Mouse (Mus musculus) forebrain, postnatal 0 days (tissue): ENCODE data around the gene Tmem86a. TPM values are rescaled to one million over a fixed set of nuclear protein-coding genes. Genes with fewer than 3 reads are reported as not detected.
A peak's percentile ranks its signal among the peaks of the same experiment; 100 is the strongest.

Source experiments
- ATAC-seq: fragments of 200-750 bp; cut with Nextera tagmentation; 2 replicates; pipeline ENCODE4 v1.8.0; 2017; ENCODE audit warnings: mild to moderate bottlenecking, moderate library complexity
- DNase-seq: peaks from one replicate; pipeline ENCODE4 v3.0.0-alpha.2; 2015
- H3K27ac ChIP-seq: fragments of 300-500 bp; sonication (generic); 2 replicates; pipeline ENCODE4 v1.5.1; 2014; ENCODE audit warnings: low read depth, mild to moderate bottlenecking, antibody characterized with exemption, low read length, moderate library complexity, mixed read lengths
- H3K27me3 ChIP-seq: fragments of 300-500 bp; sonication (generic); 2 replicates; pipeline ENCODE4 v1.6.1; 2014; ENCODE audit warnings: mild to moderate bottlenecking, low read length, mixed read lengths; ENCODE audit not compliant: insufficient read depth
- H3K36me3 ChIP-seq: fragments of 300-500 bp; sonication (generic); 2 replicates; pipeline ENCODE4 v1.6.1; 2014; ENCODE audit warnings: mild to moderate bottlenecking, moderate library complexity; ENCODE audit not compliant: insufficient read depth
- H3K4me1 ChIP-seq: fragments of 300-500 bp; sonication (generic); 2 replicates; pipeline ENCODE4 v1.6.1; 2014; ENCODE audit warnings: antibody characterized with exemption; ENCODE audit not compliant: insufficient read depth
- H3K4me2 ChIP-seq: fragments of 300-500 bp; sonication (generic); 2 replicates; pipeline ENCODE4 v1.6.1; 2014; ENCODE audit warnings: low read depth, mild to moderate bottlenecking, moderate library complexity
- H3K4me3 ChIP-seq: fragments of 300-500 bp; sonication (generic); 2 replicates; pipeline ENCODE4 v1.5.1; 2014; ENCODE audit warnings: low read depth, low read length, mixed read lengths
- H3K9ac ChIP-seq: fragments of 300-500 bp; sonication (generic); 2 replicates; pipeline ENCODE4 v1.6.1; 2014; ENCODE audit warnings: mild to moderate bottlenecking
- H3K9me3 ChIP-seq: fragments of 300-500 bp; sonication (generic); 2 replicates; pipeline ENCODE4 v1.6.1; 2016; ENCODE audit warnings: low read length
- CTCF ChIP-seq: sonication (generic); IDR thresholded peaks from 2 replicates; pipeline ENCODE4 v1.5.1; 2016; ENCODE audit warnings: antibody characterized with exemption, control low read depth, low read depth
- WGBS: fragments of 180-500 bp; shearing (Covaris S2); extraction: QIAGEN DNeasy Blood & Tissue Kit; methylation state at CpG from one replicate; pipeline ENCODE4 v1.1.7; 2014; 5-methylcytosine and 5-hydroxymethylcytosine counted together
- polyA plus RNA-seq: library from polyadenylated mRNA; unstranded; fragments of >200 nt; fragmentation: Nextera tagmentation; extraction: Ambion mirVana; gene quantifications from 2 replicates; pipeline ENCODE4 v1.2.1, GENCODE M21; 2015
- total RNA-seq: library from RNA; depleted of rRNA; stranded (reverse); fragments of >200 nt; gene quantifications from 2 replicates; pipeline ENCODE4 v1.2.3, GENCODE M21; 2014

The Tmem86a gene
- total and polyA plus RNA-seq, 2 experiments from 2014 or later = 12.0 to 32.9 TPM

- ATAC-seq = no peak
- no peaks in the 10 kb centered on the region for H3K4me1 ChIP-seq
- TF ChIP-seq CTCF = no peak
- WGBS = 41% methylated on average over 6 of the region's 6 CpGs
- no peaks in the 10 kb centered on the region for H3K36me3 ChIP-seq
- no peak overlapping the region for H3K4me2 ChIP-seq
- no peak overlapping the region for H3K27ac ChIP-seq
- no peaks in the 10 kb centered on the region for H3K27me3 ChIP-seq
- no peak for DNase-seq
- H3K9ac ChIP-seq = no peak overlapping the region
- H3K4me3 ChIP-seq = no peak overlapping the region
- H3K9me3 ChIP-seq = no peaks in the 10 kb centered on the region
Observed at GRCm38 (mm10) chr7:47042823-47043490, 7.4 kb upstream of the Tmem86a start.

- H3K9ac ChIP-seq = peak overlapping the region; percentile 93
- peak; percentile 74 for ATAC-seq
- WGBS = under 1% methylated on average over 33 of the region's 34 CpGs
Observed at GRCm38 (mm10) chr7:47050766-47051165, 365 bp downstream of the Tmem86a start.

GRCm38 (mm10) chr7:47051404-47052151 is 1.2 kb downstream of the Tmem86a start:
- ATAC-seq (no peak), DNase-seq (peak; percentile 20)
- Histone ChIP-seq H3K9me3 (no peaks in the 10 kb centered on the region), H3K36me3 (peaks cover 14% of the 10 kb centered on the region), H3K4me1 (peaks cover 12% of the 10 kb centered on the region; the same call in 1 of the 2 replicates), H3K27me3 (no peaks in the 10 kb centered on the region), H3K27ac (0 out of 2 replicates have a peak overlapping the region, but pooled peaks have one; percentile 29), H3K4me3 (peak overlapping the region; percentile 97), H3K4me2 (peak overlapping the region; percentile 81), H3K9ac (no peak overlapping the region)
- whole genome bisulfite sequencing = 4% methylated on average over 1 of the region's 2 CpGs
- TF ChIP-seq CTCF = no peak

More at GRCm38 (mm10) chr7:47050766-47051165, 365 bp downstream of the Tmem86a start:
- TF ChIP-seq CTCF = no peak
- no peak for DNase-seq
- H3K27me3 ChIP-seq = no peaks in the 10 kb centered on the region
- peak overlapping the region; percentile 89 for H3K27ac ChIP-seq
- H3K9me3 ChIP-seq = no peaks in the 10 kb centered on the region
- H3K36me3 ChIP-seq = peaks cover 14% of the 10 kb centered on the region
- peak overlapping the region; percentile 97 for H3K4me3 ChIP-seq
- H3K4me1 ChIP-seq = peaks cover 12% of the 10 kb centered on the region; the same call in 1 of the 2 replicates
- peak overlapping the region; percentile 81 for H3K4me2 ChIP-seq

GRCm38 (mm10) chr7:47052276-47052675 is 1.9 kb downstream of the Tmem86a start:
- TF ChIP-seq CTCF = no peak
- Histone ChIP-seq H3K4me2 (peak overlapping the region; percentile 81; the same call in 1 of the 2 replicates), H3K27ac (0 out of 2 replicates have a peak overlapping the region, but pooled peaks have one; percentile 29), H3K4me3 (no peak overlapping the region), H3K9me3 (no peaks in the 10 kb centered on the region), H3K27me3 (no peaks in the 10 kb centered on the region), H3K9ac (no peak overlapping the region), H3K4me1 (peaks cover 12% of the 10 kb centered on the region; the same call in 1 of the 2 replicates), H3K36me3 (peaks cover 14% of the 10 kb centered on the region)
- ATAC-seq (no peak), DNase-seq (no peak)
- WGBS = 22% methylated on average over 3 of the region's 3 CpGs

DNA sequence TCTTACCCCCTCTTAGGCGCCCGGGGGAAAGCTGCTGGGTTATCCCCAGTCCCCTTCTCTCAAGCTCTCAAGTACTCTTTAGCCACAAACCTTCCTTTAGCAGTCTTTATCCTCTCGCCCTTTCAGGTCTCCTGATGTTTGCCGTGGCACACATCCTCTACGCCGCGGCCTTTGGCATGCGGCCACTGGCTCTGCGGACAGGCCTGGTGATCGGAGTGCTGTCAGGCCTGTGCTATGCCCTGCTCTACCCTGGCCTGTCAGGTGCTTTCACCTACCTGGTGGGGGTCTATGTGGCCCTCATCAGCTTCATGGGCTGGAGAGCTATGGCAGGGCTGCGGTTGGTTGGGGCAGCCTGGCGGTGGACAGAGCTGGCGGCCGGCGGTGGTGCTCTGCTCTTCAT is 2.9 kb downstream of the Tmem86a start:
- Histone ChIP-seq H3K4me3 (no peak overlapping the region), H3K4me1 (peaks cover 12% of the 10 kb centered on the region; the same call in 1 of the 2 replicates), H3K27me3 (no peaks in the 10 kb centered on the region), H3K4me2 (no peak overlapping the region), H3K36me3 (peaks cover 14% of the 10 kb centered on the region), H3K9me3 (no peaks in the 10 kb centered on the region), H3K27ac (no peak overlapping the region), H3K9ac (no peak overlapping the region)
- ATAC-seq (no peak), DNase-seq (no peak)
- 89% methylated on average over 15 of the region's 15 CpGs for WGBS
- no peak for TF ChIP-seq CTCF

DNA sequence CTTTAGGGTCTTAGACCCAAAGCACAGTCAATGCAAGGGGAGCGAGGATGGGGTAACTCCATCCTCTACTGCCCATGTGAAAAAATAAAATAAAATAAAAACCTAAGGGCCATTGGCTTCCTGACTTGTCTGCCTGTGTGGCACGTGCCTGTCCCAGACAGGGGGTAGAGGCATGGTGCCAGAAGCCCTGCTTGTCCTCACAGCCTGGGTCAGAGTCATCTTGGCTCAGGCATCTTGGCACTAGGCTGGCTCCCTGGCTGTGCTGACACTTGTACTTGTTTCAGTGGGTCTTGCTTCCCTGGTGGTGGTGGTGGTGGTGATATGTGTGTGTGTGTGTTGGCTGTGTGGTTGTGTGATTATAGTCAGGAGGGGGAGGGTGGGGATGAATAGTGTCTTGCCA is 4.3 kb downstream of the Tmem86a start:
- H3K4me2 ChIP-seq = no peak overlapping the region
- H3K9me3 ChIP-seq = no peaks in the 10 kb centered on the region
- no peak overlapping the region for H3K27ac ChIP-seq
- ATAC-seq (no peak), DNase-seq (no peak)
- no peak overlapping the region for H3K9ac ChIP-seq
- TF ChIP-seq CTCF = no peak
- H3K36me3 ChIP-seq = peaks cover 14% of the 10 kb centered on the region
- H3K4me1 ChIP-seq = peaks cover 12% of the 10 kb centered on the region; the same call in 1 of the 2 replicates
- no peaks in the 10 kb centered on the region for H3K27me3 ChIP-seq
- 64% methylated on average over 2 of the region's 2 CpGs for WGBS
- no peak overlapping the region for H3K4me3 ChIP-seq

- Histone ChIP-seq H3K4me2 (no peak overlapping the region), H3K9me3 (no peaks in the 10 kb centered on the region), H3K4me1 (peaks cover 8% of the 10 kb centered on the region; the same call in 1 of the 2 replicates), H3K4me3 (no peak overlapping the region), H3K9ac (no peak overlapping the region), H3K27me3 (no peaks in the 10 kb centered on the region), H3K27ac (no peak overlapping the region), H3K36me3 (peaks cover 14% of the 10 kb centered on the region)
- no peak for DNase-seq
- 81% methylated on average over 9 of the region's 9 CpGs for WGBS
- no peak for ATAC-seq
- no peak for TF ChIP-seq CTCF
Observed at GRCm38 (mm10) chr7:47055744-47056143, 5.3 kb downstream of the Tmem86a start.
